Mouse (Mus musculus) liver, embryonic 15.5 days (tissue): ENCODE results near the gene Grin2b. TPM values are rescaled to one million over a fixed set of nuclear protein-coding genes. Genes with fewer than 3 reads are reported as not detected.
"Not testable (repeated sequence)": the region's sequence is repeated elsewhere in the genome, so short reads cannot be mapped to it uniquely, and the experiment has no call there.

Experiments used
- ATAC-seq: fragments of 200-750 bp; cut with Nextera tagmentation; 2 replicates; pipeline ENCODE4 v1.8.0; 2017; ENCODE audit warnings: moderate number of reproducible peaks, mild to moderate bottlenecking, moderate library complexity; ENCODE audit not compliant: insufficient read depth
- H3K27ac ChIP-seq: fragments of 300-500 bp; sonication (generic); replicated peaks from 2 replicates; pipeline ENCODE4 v1.5.1; 2015; ENCODE audit warnings: mild to moderate bottlenecking, inconsistent platforms
- H3K27me3 ChIP-seq: fragments of 300-500 bp; sonication (generic); 2 replicates; pipeline ENCODE4 v1.6.1; 2015; ENCODE audit warnings: mild to moderate bottlenecking, inconsistent platforms
- H3K36me3 ChIP-seq: fragments of 300-500 bp; sonication (generic); replicated peaks from 2 replicates; pipeline ENCODE4 v1.6.1; 2015; ENCODE audit warnings: moderate library complexity, mild to moderate bottlenecking, inconsistent platforms
- H3K4me1 ChIP-seq: fragments of 300-500 bp; sonication (generic); replicated peaks from 2 replicates; pipeline ENCODE4 v1.6.1; 2015; ENCODE audit warnings: inconsistent platforms
- H3K4me2 ChIP-seq: fragments of 300-500 bp; sonication (generic); 2 replicates; pipeline ENCODE4 v1.6.1; 2015; ENCODE audit warnings: moderate library complexity, mild to moderate bottlenecking, inconsistent platforms
- H3K4me3 ChIP-seq: fragments of 300-500 bp; sonication (generic); replicated peaks from 2 replicates; pipeline ENCODE4 v1.5.1; 2015; ENCODE audit warnings: mild to moderate bottlenecking, inconsistent platforms
- H3K9ac ChIP-seq: fragments of 300-500 bp; sonication (generic); 2 replicates; pipeline ENCODE4 v1.6.1; 2015; ENCODE audit warnings: moderate library complexity, mild to moderate bottlenecking, inconsistent platforms
- H3K9me3 ChIP-seq: fragments of 300-500 bp; sonication (generic); replicated peaks from 2 replicates; pipeline ENCODE4 v1.6.1; 2016; ENCODE audit warnings: inconsistent platforms
- WGBS: fragments of 180-500 bp; shearing (Covaris S2); methylation state at CpG from one replicate; pipeline ENCODE4 v1.1.7; 2015; ENCODE audit warnings: mixed read lengths; ENCODE audit not compliant: insufficient replicate concordance; 5-methylcytosine and 5-hydroxymethylcytosine counted together
- polyA plus RNA-seq: library from polyadenylated mRNA; unstranded; fragments of >200 nt; fragmentation: Nextera tagmentation; extraction: Ambion mirVana; gene quantifications from 2 replicates; pipeline ENCODE4 v1.2.1, GENCODE M21; 2015

Grin2b gene
- polyA plus RNA-seq, 1 experiment from 2014 or later: not detected

- H3K4me1 ChIP-seq: no peaks in the 10 kb centered on the region
- no peaks in the 10 kb centered on the region for H3K36me3 ChIP-seq
- no peak overlapping the region for H3K9ac ChIP-seq
- no peaks in the 10 kb centered on the region for H3K27me3 ChIP-seq
- H3K9me3 ChIP-seq: no peaks in the 10 kb centered on the region
- ATAC-seq: no peak
- no peak overlapping the region for H3K27ac ChIP-seq
- no peak overlapping the region for H3K4me3 ChIP-seq
- no peak overlapping the region for H3K4me2 ChIP-seq
- WGBS: 72% methylated on average over 4 of the region's 4 CpGs
Observed at GRCm38 (mm10) chr6:135734227-135734732, 439.0 kb downstream of the Grin2b start.

- no peak overlapping the region for H3K9ac ChIP-seq
Observed at GRCm38 (mm10) chr6:135727106-135727505, 446.2 kb downstream of the Grin2b start.

GRCm38 (mm10) chr6:135721706-135722105 lies 451.6 kb downstream of the Grin2b start:
- H3K27ac ChIP-seq: no peak overlapping the region
- no peaks in the 10 kb centered on the region for H3K36me3 ChIP-seq
- ATAC-seq: no peak
- H3K4me2 ChIP-seq: no peak overlapping the region
- H3K4me3 ChIP-seq: no peak overlapping the region
- H3K9me3 ChIP-seq: no peaks in the 10 kb centered on the region
- H3K4me1 ChIP-seq: no peaks in the 10 kb centered on the region
- 63% methylated on average over 2 of the region's 2 CpGs for WGBS
- no peaks in the 10 kb centered on the region for H3K27me3 ChIP-seq
- H3K9ac ChIP-seq: no peak overlapping the region

More at GRCm38 (mm10) chr6:135727106-135727505, 446.2 kb downstream of the Grin2b start:
- no peaks in the 10 kb centered on the region for H3K4me1 ChIP-seq
- WGBS: 79% methylated on average over 5 of the region's 5 CpGs
- H3K36me3 ChIP-seq: no peaks in the 10 kb centered on the region
- no peaks in the 10 kb centered on the region for H3K27me3 ChIP-seq
- H3K4me3 ChIP-seq: no peak overlapping the region
- no peak overlapping the region for H3K27ac ChIP-seq
- H3K9me3 ChIP-seq: no peaks in the 10 kb centered on the region
- H3K4me2 ChIP-seq: no peak overlapping the region
- ATAC-seq: no peak

GRCm38 (mm10) chr6:135714906-135715305 lies 458.4 kb downstream of the Grin2b start:
- 35% methylated on average over 4 of the region's 4 CpGs for WGBS
- Histone ChIP-seq H3K27ac (no peak overlapping the region), H3K4me3 (no peak overlapping the region), H3K9me3 (no peaks in the 10 kb centered on the region), H3K36me3 (no peaks in the 10 kb centered on the region), H3K9ac (no peak overlapping the region), H3K4me1 (no peaks in the 10 kb centered on the region), H3K4me2 (no peak overlapping the region), H3K27me3 (no peaks in the 10 kb centered on the region)
- no peak for ATAC-seq

DNA sequence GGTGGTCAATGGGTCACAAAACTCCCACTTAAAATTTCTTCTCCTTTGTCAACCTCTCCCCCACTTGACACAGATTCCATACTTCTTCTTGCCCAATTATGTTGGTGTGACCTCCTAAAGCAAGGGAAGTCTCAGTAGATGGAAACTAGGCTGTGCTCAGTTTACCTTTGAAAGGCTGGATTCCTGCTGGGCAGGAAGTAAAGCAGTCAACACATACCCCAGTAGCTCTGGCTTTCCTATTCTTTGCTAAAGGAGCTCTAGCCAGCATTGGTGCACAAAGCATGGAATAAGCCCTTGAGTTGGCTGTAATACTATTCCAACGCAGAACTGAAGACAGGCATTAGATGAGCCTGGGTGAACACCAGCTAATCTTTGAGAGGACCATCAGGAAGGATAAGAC lies 459.1 kb downstream of the Grin2b start:
- Histone ChIP-seq H3K9me3 (no peaks in the 10 kb centered on the region), H3K27ac (no peak overlapping the region), H3K4me2 (no peak overlapping the region), H3K4me3 (no peak overlapping the region), H3K4me1 (no peaks in the 10 kb centered on the region), H3K27me3 (no peaks in the 10 kb centered on the region), H3K9ac (no peak overlapping the region), H3K36me3 (no peaks in the 10 kb centered on the region)
- WGBS: 66% methylated on average over 1 of the region's 1 CpGs
- ATAC-seq: no peak

GRCm38 (mm10) chr6:135713716-135714115 lies 459.6 kb downstream of the Grin2b start:
- H3K36me3 ChIP-seq: no peaks in the 10 kb centered on the region
- no peak overlapping the region for H3K4me3 ChIP-seq
- no peak for ATAC-seq
- no peaks in the 10 kb centered on the region for H3K9me3 ChIP-seq
- H3K4me2 ChIP-seq: no peak overlapping the region
- no peaks in the 10 kb centered on the region for H3K4me1 ChIP-seq
- 46% methylated on average over 8 of the region's 8 CpGs for WGBS
- no peaks in the 10 kb centered on the region for H3K27me3 ChIP-seq
- no peak overlapping the region for H3K9ac ChIP-seq
- H3K27ac ChIP-seq: no peak overlapping the region

DNA sequence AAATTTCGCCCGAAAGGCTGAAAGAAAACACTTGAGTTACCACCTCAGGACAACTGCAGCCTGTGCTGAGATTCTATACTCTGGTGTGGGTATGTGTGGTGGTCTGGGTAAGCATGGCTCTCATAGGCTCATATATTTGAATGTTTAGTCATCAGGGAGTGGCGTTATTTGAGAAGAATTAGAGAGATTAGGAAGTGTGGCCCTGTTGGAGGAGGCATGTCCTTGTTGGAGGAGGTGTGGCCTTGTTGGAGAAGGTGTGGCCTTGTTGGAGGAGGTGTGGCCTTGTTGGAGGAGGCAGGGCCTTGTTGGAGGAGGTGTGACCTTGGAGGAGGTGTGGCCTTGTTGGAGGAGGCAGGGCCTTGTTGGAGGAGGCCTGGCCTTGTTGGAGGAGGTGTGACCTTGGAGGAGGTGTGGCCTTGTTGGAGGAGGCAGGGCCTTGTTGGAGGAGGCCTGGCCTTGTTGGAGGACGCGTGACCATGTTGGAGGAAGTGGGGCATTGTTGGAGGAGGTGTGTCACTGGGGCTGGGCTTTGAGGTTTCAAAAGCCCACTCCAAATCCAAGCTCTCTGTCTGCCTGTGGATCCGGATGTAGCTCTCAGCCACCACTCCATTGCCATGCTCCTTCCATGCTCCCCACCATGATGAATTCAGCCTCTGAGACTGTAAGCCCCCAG lies 466.3 kb downstream of the Grin2b start:
- not testable (repeated sequence) for ATAC-seq, H3K27me3 ChIP-seq, H3K9me3 ChIP-seq, H3K4me3 ChIP-seq, H3K9ac ChIP-seq, H3K4me2 ChIP-seq, H3K4me1 ChIP-seq, H3K36me3 ChIP-seq, H3K27ac ChIP-seq
- WGBS: 57% methylated on average over 6 of the region's 6 CpGs

DNA sequence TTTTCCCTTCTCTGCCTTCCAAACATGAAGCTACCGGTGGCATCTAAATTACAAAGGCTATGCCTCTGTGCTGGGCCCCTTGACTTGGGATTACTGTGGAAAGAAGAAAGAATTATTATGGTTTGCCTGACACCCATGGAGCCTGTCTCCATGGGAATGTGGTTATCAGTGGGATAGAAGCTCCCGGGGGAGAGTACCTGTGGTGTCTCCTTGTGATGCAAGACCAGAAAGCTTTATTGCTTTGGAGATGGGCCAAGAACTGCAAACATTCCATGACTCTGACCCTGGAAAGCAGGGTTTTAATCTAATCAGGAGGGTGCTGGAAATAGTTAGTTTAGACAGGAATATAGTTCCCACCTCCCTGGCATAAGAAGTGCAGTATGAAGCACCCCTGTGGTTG lies 469.7 kb downstream of the Grin2b start:
- 58% methylated on average over 2 of the region's 2 CpGs for WGBS
- Histone ChIP-seq H3K27me3 (no peaks in the 10 kb centered on the region), H3K9me3 (no peaks in the 10 kb centered on the region), H3K4me3 (no peak overlapping the region), H3K27ac (no peak overlapping the region), H3K4me1 (no peaks in the 10 kb centered on the region), H3K4me2 (no peak overlapping the region), H3K36me3 (no peaks in the 10 kb centered on the region), H3K9ac (no peak overlapping the region)
- no peak for ATAC-seq

- Histone ChIP-seq H3K4me3 (no peak overlapping the region), H3K9me3 (no peaks in the 10 kb centered on the region), H3K4me2 (no peak overlapping the region), H3K27me3 (no peaks in the 10 kb centered on the region), H3K27ac (no peak overlapping the region), H3K36me3 (no peaks in the 10 kb centered on the region), H3K4me1 (no peaks in the 10 kb centered on the region), H3K9ac (no peak overlapping the region)
- ATAC-seq: no peak
- 57% methylated on average over 3 of the region's 3 CpGs for WGBS
Observed at GRCm38 (mm10) chr6:135701361-135701760, 471.9 kb downstream of the Grin2b start.

DNA sequence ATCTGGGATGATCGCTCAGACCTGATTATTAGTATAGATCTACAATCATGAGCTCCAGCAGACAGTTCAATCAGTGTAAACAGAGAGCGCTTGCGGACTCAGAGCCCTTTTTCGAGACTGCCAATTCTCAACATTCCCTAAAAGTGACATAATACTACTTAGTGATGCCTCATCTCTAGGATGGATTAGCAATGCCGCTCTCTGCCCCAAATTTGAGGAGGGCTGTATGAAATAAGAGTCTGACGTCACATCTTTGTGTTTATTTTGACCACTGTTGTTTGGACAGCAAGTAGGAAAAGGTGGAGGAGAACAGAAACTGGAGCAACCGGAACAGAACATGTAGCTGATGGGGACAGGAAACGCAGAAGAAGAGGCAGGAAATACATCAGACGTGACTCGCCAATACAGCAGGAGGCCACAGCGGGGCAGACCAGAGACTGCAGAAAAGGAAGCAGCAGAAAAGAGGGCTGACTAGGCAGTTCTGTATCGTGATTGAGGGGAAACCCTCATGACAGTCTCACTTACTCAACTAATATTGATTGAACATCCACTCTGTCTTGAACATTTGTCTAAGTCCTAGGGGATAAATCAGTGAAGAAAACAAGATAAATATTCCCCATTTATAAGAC lies 472.5 kb downstream of the Grin2b start:
- H3K9ac ChIP-seq: no peak overlapping the region
- H3K4me2 ChIP-seq: no peak overlapping the region
- no peak for ATAC-seq
- no peaks in the 10 kb centered on the region for H3K36me3 ChIP-seq
- no peak overlapping the region for H3K27ac ChIP-seq
- no peaks in the 10 kb centered on the region for H3K27me3 ChIP-seq
- H3K4me1 ChIP-seq: no peaks in the 10 kb centered on the region
- no peak overlapping the region for H3K4me3 ChIP-seq
- no peaks in the 10 kb centered on the region for H3K9me3 ChIP-seq
- 37% methylated on average over 12 of the region's 12 CpGs for WGBS

DNA sequence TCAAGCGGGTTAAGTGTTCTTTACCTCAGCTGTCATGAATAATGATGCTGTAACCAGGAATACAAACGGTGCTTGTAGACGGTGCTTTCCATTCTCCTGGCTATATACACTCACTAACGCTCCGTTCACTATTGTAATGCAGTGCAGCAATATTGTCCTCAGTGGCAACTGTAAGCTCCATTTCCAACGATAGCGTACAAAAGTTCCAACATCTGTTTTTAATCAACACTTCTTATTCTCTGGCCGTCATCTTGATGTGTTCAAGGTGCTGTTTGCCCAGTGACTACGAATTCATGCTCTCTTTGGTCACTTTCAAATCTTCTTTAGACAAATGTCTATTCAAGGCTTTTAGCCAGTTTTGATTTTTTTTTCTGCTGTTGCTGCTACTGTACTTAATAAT lies 480.8 kb downstream of the Grin2b start:
- Histone ChIP-seq H3K9ac (no peak overlapping the region), H3K4me2 (no peak overlapping the region), H3K9me3 (0 out of 2 replicates have a peak, but pooled peaks cover 3% of the 10 kb centered on the region), H3K4me3 (no peak overlapping the region), H3K36me3 (no peaks in the 10 kb centered on the region), H3K27ac (no peak overlapping the region), H3K4me1 (no peaks in the 10 kb centered on the region), H3K27me3 (no peaks in the 10 kb centered on the region)
- ATAC-seq: no peak
- 69% methylated on average over 9 of the region's 9 CpGs for WGBS
